Mouse (Mus musculus) B cell, adult 2 months (primary cell): ENCODE measurements around the gene Pinlyp.
"Not testable (repeated sequence)": the region's sequence is repeated elsewhere in the genome, so short reads cannot be mapped to it uniquely, and the experiment has no call there.

Source experiments
- DNase-seq, 2 experiments: peaks; one replicate each; pipeline ENCODE4 v3.0.0; 2022

The Pinlyp gene

GRCm38 (mm10) chr7:24520054-24520453, 25.9 kb downstream of the Pinlyp start:
- DNase-seq, result not testable (repeated sequence)

GRCm38 (mm10) chr7:24519130-24519529, 26.8 kb downstream of the Pinlyp start:
- DNase-seq, result no peak

GRCm38 (mm10) chr7:24517654-24518053, 28.3 kb downstream of the Pinlyp start:
- DNase-seq, result no peak

GRCm38 (mm10) chr7:24517077-24517476, 28.8 kb downstream of the Pinlyp start:
- no peak for DNase-seq

GRCm38 (mm10) chr7:24516319-24516718, 29.6 kb downstream of the Pinlyp start:
- peak; percentile 51 to 58 for DNase-seq

GRCm38 (mm10) chr7:24512355-24512754, 33.6 kb downstream of the Pinlyp start, which contains the start of gene AC161166.1:
Gene AC161166.1, minus strand, starts transcription at chr7:24512455.
- no peak for DNase-seq

GRCm38 (mm10) chr7:24507726-24508114, 38.2 kb downstream of the Pinlyp start:
- DNase-seq, result no peak

GRCm38 (mm10) chr7:24506838-24507725, 38.8 kb downstream of the Pinlyp start, which contains the start of gene Zfp428:
Gene Zfp428, plus strand, starts transcription at chr7:24507006.
- DNase-seq, result peak; percentile 65 to 70

GRCm38 (mm10) chr7:24506476-24506837, 39.5 kb downstream of the Pinlyp start:
- DNase-seq, result no peak

GRCm38 (mm10) chr7:24506065-24506459, 39.9 kb downstream of the Pinlyp start:
- DNase-seq, result no peak

GRCm38 (mm10) chr7:24505447-24506064, 40.4 kb downstream of the Pinlyp start:
- DNase-seq, result no peak

GRCm38 (mm10) chr7:24504868-24505267, 41.0 kb downstream of the Pinlyp start:
- no peak for DNase-seq

- no peak for DNase-seq
These were observed 41.9 kb downstream of the Pinlyp start for GRCm38 (mm10) chr7:24504004-24504403.

GRCm38 (mm10) chr7:24501492-24501891, 44.4 kb downstream of the Pinlyp start:
- peak; percentile 55 to 58 for DNase-seq

- DNase-seq, result peak; percentile 72
These were observed 45.0 kb downstream of the Pinlyp start for GRCm38 (mm10) chr7:24500929-24501328.

- DNase-seq, result peak; percentile 35
These were observed 45.9 kb downstream of the Pinlyp start for GRCm38 (mm10) chr7:24499856-24500577.
